In the genomic region with DNA sequence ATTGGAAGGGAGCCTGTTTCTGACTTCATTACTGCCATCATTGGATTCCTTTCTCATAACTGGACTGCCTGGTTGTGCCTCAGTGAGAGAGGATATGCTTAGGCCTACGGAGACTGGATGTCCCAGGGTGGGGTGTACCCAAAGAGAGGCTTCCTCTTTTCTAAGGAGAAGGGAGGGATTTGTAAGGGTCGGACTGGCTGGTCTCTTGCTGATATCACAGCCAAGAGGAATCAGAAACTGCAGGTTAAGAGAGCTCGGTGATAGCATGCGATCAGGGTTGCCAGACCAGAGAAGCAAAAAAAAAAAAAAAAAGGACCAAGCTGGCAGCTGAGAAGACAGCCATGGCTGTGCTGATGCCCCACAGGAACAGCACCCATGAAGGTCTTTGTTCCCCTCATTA, we compare ENCODE assay signal across 34 mouse cellular contexts.
"Had no signal": no experiment of that assay in that cellular context is flagged by ENCODE, and none has a peak within 500 bp of the region (broad histone marks: within the 10 kb centered on the region; RNA-seq: fewer than 3 reads in every experiment).

No protein-coding gene starts in this region.

- H3K4me2 ChIP-seq: heart, embryonic 12.5 days; heart, embryonic 13.5 days; heart, embryonic 15.5 days; hindbrain, embryonic 12.5 days; hindbrain, embryonic 13.5 days; hindbrain, embryonic 14.5 days; hindbrain, embryonic 15.5 days; intestine, embryonic 15.5 days; kidney, embryonic 15.5 days had no signal

- ATAC-seq: hindbrain, embryonic 16.5 days; hindbrain, postnatal 0 days; inflammation-experienced regulatory T-cells, adult 6 months; intestine, embryonic 15.5 days; intestine, embryonic 16.5 days; intestine, postnatal 0 days had no signal

- H3K4me3 ChIP-seq: heart, embryonic 12.5 days; heart, embryonic 13.5 days; heart, embryonic 15.5 days; hindbrain, embryonic 10.5 days; hindbrain, embryonic 12.5 days; hindbrain, embryonic 13.5 days; hindbrain, embryonic 15.5 days; intestine, embryonic 15.5 days; kidney, embryonic 15.5 days; layer of hippocampus, adult 2 months; left cerebral cortex, adult 2 months had no signal

- H3K4me1 ChIP-seq: heart, embryonic 15.5 days; hindbrain, embryonic 12.5 days; hindbrain, embryonic 15.5 days; intestine, embryonic 15.5 days; kidney, embryonic 15.5 days had no signal

- H3K9ac ChIP-seq: heart, embryonic 12.5 days; heart, embryonic 13.5 days; heart, embryonic 15.5 days; hindbrain, embryonic 12.5 days; hindbrain, embryonic 13.5 days; hindbrain, embryonic 14.5 days; hindbrain, embryonic 15.5 days; intestine, embryonic 15.5 days; kidney, embryonic 15.5 days had no signal

- H3K27ac ChIP-seq: heart, embryonic 13.5 days; heart, embryonic 15.5 days; hindbrain, embryonic 10.5 days; hindbrain, embryonic 12.5 days; hindbrain, embryonic 13.5 days; hindbrain, embryonic 14.5 days; hindbrain, embryonic 15.5 days; hindbrain, postnatal 0 days; intestine, embryonic 15.5 days; kidney, embryonic 15.5 days; kidney, postnatal 0 days; layer of hippocampus, adult 2 months; left cerebral cortex, adult 2 months had no signal

- H3K27me3 ChIP-seq: heart, embryonic 12.5 days; heart, embryonic 13.5 days; heart, embryonic 15.5 days; hindbrain, embryonic 12.5 days; hindbrain, embryonic 13.5 days; hindbrain, embryonic 15.5 days; intestine, embryonic 15.5 days; kidney, embryonic 15.5 days had no signal

- DNase-seq: heart, postnatal 10 days; heart, postnatal 14 days; heart, postnatal 36 days; heart, postnatal 4 days; kidney, adult 11 months; kidney, adult 18-20 months; kidney, adult 2 months; kidney, adult 8-10 months; kidney, adult 9 months; kidney, postnatal 10 days; kidney, postnatal 14 days; kidney, postnatal 25 days; kidney, postnatal 36 days; kidney, postnatal 4 days; layer of hippocampus, adult 9-11 months; layer of hippocampus, postnatal 36 days had no signal

- H3K9me3 ChIP-seq: hindbrain, embryonic 15.5 days; intestine, embryonic 15.5 days had no signal
